Mouse (Mus musculus) bone marrow macrophage, adult 2 months (primary cell): ENCODE data around the gene Plch2.

ENCODE experiments used
- CTCF ChIP-seq: IDR thresholded peaks from 2 replicates; pipeline ENCODE4 v1.5.1; 2012; ENCODE audit warnings: low read depth, mild to moderate bottlenecking, low read length, moderate library complexity
- POLR2A ChIP-seq: IDR thresholded peaks from 2 replicates; pipeline ENCODE4 v1.6.1; 2012; ENCODE audit warnings: mild to moderate bottlenecking, low read depth, low read length, borderline replicate concordance

DNA sequence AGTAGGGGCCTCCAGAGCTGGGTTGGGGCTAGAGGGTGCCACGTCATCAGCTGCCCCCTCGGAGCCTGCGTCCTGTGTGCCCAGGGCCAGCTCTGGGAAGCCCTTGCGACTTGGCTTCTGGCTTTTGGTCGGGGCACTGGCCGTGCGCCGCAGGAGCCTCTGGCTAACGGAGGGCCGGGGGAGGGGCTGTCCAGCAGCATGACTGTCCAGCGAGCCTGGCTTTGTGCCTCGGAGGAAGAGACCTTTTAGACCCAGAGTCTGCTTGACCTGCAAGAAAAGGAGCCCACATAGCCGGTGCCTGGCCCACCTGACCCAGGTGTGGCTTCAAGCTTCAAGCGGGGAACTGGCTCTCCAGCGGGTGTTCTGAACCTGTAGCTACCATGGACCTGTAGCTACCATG lies 69.8 kb downstream of the Plch2 start:
- TF ChIP-seq CTCF: no peak
- TF ChIP-seq POLR2A: no peak
